Mouse (Mus musculus): Measurements from ENCODE around the gene Vmn2r20.
"Not testable (repeated sequence)": the region's sequence is repeated elsewhere in the genome, so short reads cannot be mapped to it uniquely, and the experiment has no call there.

Gene Vmn2r20

DNA sequence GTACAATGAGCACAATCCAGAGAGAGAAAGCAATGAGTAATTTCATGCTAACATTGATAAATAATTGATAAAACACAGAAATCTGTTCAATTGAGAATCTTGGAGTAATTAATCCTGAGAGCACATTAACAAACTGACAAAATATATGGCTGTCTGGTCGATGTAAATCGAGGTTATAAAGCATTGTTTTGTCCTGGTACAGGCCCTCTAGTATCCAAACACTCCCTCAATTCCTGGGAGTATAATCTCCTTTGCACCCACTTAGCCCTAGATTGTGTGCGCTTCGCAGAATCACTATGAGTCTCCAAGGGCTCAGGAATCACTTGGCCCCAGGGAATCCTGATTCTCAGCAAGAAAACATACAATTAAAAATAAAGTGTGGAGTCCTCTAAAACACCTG is at the start of gene Vmn2r20:
Gene Vmn2r20, minus strand, starts transcription at position 101 of the 400 bp plus-strand sequence.
- DNase-seq (ENCODE audit: low read depth, low spot score): not testable (repeated sequence)

DNA sequence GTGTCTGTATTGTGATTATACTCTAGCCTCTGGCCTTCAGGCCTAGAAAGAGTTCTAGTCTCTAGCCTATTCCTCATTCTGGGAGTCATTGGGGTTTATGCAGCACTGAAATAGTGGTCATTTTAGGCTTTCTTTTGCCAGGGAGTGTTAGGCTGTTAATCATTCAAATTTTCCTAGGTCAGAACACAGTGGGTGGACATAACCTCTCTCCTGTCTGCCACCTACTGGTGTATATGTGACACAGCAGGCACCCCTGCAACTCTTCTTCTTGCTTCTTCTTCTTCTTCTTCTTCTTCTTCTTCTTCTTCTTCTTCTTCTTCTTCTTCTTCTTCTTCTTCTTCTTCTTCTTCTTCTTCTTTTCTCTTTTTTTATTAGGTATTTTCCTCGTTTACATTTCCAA is 6.5 kb upstream of the Vmn2r20 start:
- not testable (repeated sequence) for DNase-seq (ENCODE audit: low read depth, low spot score)

DNA sequence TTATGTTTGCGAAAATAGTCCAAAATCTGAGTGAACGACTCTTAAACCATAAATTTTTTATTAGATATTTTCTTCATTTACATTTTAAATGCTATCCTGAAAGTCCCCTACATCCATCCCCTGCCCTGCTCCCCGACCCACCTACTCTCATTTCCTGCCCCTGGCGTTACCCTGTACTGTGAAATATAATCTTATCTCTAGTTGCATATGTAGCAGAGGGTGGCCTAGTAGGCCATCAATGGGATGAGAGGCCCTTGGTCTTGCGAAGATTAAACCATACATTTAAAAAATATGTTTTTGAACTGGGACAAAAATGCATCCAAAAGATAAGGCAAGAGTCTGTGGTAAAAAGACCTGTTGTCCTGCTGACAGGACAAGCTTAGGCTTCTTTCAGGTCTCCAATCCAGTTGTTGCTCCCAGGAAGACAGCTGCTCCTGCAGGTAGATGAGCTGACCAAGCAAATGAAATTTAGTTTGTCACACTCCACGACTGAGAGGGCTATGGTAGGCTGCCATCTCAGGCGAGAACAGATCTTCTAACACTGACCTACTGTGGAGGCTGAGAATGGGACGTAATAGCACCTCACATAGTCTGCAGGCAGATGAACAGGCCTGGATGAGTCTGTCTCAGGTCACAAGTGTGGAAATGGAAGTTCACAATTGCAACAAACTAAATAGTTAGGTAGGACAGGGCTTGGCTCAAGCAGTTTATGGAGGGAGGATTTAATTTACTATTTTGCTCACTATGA is 10.8 kb downstream of the Vmn2r20 start:
- not testable (repeated sequence) for DNase-seq (ENCODE audit: low read depth, low spot score)

DNA sequence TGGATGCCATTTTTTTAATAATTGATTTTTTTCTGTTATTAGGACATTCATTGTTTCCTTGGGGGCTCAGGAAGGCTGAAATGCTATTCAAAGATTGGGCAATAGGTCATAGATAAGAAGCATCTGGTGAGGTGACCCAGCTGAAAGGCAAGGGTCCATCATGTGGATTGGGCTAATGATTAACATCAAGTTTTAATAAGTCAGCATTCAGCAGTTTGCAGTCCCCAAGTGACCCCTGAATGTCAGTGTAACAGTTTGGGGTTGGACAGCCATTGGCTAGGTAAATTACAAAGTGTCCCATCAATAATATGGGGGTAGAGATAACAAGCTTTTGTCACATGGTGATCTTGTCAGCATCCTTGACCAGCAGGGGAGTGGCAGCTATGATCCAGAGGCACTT is 29.1 kb downstream of the Vmn2r20 start:
- DNase-seq (ENCODE audit: low read depth, low spot score): not testable (repeated sequence)

DNA sequence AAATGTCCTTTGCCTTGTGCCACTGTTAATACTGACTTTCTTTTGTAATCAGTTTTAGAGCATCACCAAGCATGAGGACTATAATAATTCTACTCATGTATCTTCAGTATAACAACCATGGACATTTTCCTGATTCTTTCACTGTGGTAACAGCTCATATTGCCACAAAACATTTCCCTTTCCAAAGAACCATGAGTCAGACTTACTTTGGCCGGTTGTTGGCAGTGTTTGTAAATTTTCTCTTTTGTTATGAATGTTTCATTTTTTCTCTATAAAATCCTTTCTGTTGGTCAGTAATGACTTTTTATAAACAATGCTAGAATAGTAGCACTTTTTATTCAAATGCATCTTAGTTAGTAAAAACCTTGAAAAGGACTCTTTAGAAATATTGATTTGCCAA is 71.8 kb downstream of the Vmn2r20 start:
- DNase-seq (ENCODE audit: low read depth, low spot score): no peak

DNA sequence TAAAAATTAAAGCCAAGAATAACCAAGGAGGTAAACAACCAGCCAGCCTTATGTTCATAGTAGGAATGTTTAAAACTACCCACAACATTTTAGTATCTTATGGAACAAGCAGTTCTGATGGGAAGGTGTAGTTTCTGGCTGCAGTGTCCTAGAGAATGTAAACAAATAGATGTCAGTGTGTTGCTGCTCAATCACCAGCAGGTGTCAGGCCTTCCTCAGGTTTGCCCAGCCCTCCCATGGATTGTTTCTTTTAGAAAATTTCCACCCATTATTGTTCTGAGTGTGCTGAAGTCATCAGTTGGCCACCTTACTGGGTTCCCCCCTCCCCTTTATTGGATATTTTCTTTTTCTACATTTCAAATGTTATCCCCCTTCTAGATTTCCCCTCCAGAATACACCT is 77.8 kb downstream of the Vmn2r20 start:
- no peak for DNase-seq (ENCODE audit: low read depth, low spot score)

DNA sequence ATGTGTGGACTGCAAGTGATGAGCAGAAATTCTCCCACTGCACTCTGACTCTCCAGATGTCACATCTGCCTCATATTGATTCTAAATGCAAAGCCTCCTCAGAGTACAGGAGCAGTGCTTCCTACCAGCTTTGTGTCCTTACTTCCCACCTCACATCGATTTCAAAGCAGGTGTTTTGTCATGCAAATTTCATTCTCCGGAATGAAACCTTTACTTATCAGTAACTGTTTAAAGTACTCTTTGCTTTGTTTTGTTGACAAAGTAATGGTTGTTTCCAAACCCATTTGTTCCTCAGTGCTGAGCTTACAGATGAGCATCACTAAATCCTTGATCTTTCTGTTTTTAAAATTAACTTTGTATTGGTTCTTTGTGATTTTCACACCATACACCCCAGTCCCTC is 85.4 kb downstream of the Vmn2r20 start:
- DNase-seq (ENCODE audit: low read depth, low spot score): no peak
